Mouse (Mus musculus): ENCODE measurements around the gene Plin4.
A peak's percentile ranks its signal among the peaks of the same experiment; 100 is the strongest.
"Not testable (repeated sequence)": the region's sequence is repeated elsewhere in the genome, so short reads cannot be mapped to it uniquely, and the experiment has no call there.

Plin4 gene

DNA sequence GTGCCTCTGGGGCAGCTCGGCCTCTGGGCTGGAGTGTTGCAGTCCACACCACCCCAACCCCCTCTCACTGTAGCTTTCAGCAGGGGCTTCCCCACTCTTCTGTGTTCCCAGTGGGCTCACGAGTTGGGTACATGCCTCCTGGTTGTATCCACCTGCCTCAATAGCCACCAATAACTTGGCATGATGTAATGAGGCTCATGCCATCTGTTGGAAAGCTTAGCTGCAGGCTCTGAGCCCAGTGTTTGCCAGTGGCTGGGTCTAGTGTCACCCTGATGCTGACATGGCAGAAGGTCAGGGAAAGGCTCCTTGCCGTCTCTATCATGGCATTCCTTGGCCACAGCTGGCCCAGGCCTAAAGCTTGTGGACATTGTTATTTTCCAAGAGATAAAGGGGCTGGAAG lies 8.8 kb downstream of the Plin4 start:
- no peak for DNase-seq

DNA sequence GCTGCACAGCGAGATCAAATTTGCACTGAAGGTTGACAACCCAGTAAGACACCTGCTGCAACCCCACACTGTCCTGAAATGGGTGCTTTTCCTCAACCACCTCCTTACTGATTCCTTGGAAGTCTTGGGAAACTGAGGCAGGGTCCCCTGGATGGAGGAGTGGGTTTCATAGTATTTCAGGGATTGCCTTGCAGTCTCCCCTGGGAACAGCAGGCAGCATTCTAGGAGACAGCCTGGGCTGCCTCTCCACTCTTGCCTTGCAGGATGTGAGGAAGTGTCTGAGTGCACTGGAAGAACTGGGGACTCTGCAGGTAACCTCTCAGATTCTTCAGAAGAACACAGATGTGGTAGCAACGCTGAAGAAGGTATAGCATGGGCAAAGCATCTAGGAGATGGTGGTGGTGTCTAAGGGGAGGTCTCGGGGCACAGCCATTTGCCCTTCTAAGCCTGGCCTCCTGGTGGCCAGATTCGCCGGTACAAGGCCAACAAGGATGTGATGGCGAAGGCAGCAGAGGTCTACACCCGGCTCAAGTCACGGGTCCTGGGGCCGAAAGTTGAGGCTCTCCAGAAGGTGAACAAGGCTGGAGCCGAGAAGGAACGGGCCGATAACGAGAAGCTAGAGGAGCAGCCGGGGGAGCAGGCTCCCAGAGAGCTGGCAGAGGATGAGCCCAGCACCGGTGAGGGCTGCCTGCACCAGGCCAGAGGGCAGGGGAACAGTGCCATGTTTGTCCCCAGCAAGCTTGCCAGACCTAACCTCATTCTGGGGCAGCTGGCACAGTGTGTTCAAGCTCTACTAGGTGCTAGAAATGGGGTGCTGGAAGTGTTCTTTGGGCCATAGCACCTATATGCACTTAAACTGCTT lies 10.7 kb downstream of the Plin4 start:
- DNase-seq: no peak

DNA sequence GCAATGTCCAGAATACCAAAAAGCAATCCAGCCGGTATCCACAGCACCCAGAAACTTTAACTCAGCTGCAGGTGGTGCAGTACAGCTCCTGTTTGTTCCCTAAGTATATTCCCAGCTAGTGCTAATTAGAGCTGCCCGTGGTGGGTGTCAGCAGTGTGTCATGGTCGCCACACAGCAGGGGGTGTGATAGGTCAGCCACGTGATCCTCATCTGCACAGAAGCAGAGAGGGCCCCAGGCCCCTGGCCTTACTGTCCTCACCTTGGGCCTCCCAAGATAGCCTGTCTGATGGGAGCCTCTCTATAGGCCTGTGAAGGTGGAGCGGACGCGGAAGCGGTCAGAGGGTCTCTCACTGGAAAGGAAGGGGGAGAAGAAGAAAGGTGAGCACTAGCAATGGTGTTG lies 11.4 kb downstream of the Plin4 start:
- no peak for DNase-seq

DNA sequence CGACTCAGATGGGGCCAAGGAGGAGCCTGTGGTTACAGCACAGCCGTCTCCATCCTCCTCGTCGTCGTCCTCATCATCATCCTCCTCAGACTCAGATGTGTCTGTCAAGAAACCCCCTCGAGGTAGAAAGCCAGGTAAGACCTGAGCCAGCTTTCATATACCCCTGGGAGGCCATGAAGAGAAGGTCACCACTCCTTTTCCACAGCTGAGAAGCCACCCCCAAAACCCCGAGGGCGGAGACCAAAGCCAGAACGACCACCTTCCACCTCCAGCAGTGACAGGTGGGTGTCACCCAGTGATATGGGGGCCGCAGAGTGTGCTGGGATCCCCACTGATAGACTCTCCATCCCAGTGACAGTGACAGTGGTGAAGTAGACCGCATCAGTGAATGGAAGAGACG lies 12.7 kb downstream of the Plin4 start:
- DNase-seq: no peak

DNA sequence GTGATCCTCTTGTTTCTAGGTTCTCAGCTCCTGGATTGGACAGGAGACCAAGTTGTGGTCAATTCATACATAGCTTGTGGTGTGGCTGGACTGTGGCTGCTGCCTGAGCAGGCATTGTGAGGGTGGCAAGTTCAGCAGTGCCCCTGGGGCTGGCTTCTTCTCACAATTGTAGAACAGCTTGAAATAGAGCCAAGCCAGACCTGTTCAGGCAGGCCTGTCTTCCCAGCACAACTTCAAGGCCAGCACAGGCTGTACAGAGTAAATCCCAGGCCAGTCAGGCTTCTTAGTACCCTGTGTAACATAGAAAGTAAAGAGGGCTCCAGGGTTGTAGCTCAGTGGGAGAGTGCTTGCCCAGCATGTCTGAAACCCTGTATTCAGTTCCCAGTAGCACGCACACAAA lies 16.8 kb downstream of the Plin4 start:
- DNase-seq: no peak

DNA sequence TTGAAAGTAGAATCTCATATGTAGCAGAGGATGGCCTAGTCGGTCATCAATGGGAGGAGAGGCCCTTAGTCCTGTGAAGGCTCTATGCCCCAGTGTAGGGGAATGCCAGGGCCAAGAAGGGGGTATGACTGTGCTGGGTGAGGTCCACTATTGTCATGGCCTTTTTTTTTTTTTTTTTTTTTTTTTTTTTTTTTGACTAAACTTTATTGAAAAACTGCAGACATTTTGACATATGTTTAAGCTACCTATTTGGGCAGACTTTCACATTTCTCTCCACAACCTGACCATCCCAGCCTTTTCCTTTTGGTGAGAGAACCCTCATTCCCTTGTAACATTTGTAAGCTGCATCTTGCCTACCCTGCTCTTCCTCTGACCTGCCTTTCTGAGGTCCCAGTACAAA lies 17.3 kb downstream of the Plin4 start:
- DNase-seq: no peak

DNA sequence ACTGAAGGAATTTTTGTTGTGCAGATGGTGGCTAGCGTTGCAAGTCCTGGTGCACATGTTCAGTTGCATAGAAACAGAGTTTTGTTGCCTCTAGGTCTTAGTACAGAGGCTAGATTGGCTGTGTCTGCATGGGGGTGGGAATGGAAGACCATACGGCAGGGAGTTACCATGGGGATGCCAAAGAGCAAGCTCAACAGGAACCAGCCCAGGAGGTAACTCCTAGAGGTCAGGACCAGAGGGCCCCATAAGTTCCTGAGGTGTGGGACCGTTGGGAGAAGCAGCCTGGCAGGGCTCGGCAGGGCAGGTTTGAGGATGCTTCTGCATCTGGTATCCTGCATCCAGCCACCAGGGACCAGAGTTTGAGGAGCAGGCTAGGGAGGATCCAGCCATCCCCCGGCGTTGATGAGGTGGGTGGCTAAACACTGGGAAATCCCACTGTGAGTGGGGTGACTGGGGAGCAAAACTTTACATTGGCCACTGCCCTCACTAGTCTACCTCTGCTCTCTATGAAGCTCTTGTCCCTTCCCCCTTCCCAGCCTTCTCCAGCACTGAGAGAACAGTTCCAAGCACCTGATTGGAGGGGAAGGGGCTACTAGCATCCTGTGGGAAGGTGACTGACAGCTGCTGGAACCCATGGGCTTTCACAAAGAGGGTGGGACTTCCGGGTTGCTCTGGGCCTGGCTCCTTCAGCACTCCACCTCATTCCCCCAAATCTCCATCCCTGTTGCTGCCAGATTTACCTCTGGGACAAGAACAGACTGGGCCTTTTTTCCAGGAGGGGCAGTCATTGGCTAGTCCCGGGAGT lies 28.6 kb downstream of the Plin4 start:
- no peak for DNase-seq

DNA sequence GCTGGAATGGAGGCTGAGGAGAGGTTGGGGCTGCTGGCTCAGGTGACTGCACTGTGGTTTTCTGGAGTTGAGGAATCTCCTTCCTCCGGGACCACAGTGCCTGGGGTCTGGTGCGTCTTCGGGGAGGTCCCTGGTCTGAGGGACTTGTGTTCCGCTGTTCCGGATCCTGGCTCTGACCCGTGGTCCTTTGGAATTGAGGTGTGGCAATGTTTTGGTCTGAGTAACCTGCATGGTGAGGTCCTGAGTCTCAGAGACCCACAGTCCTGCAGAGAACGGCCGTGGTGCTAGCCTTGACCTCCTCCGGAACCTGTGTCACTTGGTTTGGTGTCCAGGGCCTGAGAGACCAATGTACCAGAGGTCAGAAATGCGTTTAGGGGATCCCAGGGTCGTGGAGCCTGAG lies 29.7 kb downstream of the Plin4 start:
- peak; percentile 51 for DNase-seq

DNA sequence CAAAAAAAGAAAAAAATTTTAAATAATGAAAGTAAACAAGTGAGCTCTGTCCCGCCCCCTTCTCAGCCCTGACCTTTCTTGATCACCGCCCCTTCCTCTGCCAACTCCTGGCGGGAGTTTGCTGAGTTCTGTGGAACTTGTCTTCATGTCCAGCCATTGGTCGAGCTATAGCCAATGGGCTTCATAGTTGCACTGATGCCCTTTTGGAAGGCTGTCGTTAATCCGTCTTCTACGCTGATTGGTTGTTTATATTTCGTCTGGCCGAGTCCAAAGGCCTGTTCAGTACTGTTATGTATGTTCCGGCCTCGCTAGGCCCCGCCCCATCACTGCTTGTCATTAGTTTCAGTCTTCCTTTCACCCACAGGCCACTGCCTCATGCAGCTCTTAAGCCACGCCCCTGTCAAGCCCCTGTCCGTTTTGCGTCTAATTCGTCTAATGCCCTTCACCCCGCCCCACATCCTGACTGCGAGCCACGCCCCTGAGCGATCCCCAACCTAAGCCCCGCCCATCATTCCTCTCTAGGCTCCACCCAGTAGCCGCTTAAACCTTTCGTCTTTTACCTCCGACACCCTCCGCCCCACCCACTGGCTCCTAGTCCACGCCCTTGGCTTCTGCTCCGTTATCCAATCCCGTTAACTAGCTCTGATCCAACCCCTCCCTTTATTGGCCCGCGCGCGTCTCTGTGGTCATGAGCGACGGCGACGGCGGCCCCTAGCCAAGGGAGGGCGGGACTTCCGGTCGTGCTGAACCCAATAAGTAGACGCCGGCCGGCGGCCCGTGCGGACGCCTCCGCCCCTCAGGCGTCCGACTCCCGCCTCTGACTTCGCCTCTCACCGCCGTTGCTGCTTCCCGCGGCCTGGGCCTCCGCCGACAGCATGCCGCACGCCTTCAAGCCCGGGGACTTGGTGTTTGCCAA lies 30.5 kb downstream of the Plin4 start, which contains the start of gene Hdgfl2:
Gene Hdgfl2 (plus strand): TSS at position 755 of the 916 bp plus-strand sequence.
- DNase-seq: peak; percentile 100

DNA sequence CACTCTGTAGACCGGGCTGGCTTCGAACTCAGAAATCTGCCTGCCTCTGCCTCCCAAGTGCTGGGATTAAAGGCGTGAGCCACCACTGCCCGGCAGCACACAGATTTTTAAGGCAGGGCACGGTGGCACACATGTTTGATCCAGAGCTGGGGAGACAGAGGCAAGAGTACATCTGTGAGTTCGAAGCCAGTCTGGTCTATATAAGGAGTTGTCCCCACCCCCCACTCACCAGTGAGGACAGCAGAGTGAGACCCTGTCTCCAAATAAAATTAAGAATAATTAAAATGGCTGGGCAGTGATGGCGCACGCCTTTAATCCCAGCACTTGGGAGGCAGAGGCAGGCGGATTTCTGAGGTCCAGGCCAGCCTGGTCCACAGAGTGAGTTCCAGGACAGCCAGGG lies 31.2 kb downstream of the Plin4 start:
- DNase-seq: peak; percentile 48

DNA sequence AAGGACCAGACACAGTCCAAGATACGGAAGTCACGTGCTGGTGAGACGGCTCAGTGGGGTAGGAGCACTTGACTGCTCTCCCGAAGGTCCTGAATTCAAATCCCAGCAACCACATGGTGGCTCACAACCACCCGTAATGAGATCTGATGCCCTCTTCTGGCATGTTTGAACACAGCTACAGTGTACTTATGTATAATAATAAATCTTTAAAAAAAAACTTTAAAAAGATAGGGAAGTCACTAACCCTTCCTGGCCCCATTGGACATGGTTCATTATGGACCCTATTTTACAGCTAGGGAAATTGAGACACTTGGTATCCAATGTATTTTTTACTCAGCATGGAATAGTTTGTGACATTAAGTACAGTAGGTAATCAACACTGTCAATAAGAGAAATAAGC lies 32.1 kb downstream of the Plin4 start:
- DNase-seq: no peak

DNA sequence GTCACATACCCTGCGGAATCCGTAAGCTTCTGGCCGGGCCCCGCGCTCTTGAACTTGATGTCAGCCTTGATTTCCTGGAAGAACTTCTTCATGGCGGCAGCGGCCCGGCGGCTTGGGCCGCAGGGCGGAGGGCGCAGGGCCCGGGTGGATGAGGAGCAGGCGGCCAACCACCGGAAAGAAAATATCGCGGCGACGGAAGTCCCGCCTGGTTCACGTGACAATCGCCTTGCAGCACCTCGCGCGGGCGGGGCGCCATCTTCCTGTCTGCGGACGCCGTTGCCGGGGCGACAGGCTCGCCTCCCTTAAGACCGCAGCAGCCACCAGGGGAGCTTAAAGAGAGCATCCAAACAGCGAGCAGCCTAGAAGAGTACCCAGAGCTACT lies 34.8 kb downstream of the Plin4 start, which contains the start of gene Ubxn6:
Gene Ubxn6 (minus strand): TSS at position 202 of the 382 bp plus-strand sequence.
- peak; percentile 94 for DNase-seq

DNA sequence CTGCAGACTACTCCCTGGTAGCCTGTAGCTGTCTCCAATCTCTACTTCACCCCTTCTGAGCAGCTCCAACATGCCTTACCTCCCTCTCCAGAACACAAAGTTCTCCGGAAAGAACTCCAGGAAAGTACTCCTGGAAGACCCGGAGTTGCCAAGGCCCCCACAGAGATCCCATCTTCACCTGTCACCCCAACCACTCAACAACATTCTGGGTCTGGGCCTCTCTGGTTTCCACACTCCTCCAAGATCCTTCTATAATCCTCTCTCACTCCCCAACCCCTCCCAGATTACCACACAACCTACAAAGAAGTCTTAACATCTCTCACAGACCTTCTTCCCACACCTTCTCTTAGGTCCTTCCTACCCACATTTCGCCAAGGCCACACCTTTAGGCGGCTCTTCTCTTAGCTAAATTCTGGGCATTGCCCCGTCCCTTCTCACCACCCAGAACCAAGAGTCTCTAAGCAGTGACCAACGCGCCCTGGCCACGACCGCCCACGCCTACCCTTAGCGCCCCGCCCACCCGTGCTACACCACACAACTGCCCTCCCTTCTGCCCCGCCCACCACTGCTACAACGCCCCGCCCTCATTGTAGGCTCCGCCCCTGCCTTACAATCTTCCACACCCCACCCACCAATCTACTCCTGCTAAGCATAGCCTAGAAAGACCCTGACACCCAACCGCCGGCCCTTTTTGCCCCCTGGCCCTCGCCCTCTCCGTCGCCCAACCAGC lies 35.3 kb downstream of the Plin4 start:
- DNase-seq: peak; percentile 74

DNA sequence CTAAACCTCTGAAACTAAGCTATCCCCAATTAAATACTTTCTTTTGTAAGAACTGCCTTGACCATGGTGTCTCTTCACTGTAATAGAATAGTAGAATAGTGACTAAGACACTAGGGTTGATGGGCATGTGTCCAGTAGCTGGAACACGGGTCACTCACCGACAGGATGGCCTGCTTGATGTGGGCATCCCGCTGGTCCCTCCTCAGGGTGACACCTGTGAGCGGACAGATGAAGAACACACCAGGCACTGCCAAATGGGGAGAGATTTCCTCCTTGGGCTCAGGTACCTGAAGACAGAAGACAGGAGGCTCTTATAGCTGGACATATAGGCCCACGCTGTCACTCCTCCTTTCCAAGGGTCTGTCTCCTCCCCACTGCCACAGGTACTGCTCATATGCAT lies 37.4 kb downstream of the Plin4 start:
- no peak for DNase-seq

DNA sequence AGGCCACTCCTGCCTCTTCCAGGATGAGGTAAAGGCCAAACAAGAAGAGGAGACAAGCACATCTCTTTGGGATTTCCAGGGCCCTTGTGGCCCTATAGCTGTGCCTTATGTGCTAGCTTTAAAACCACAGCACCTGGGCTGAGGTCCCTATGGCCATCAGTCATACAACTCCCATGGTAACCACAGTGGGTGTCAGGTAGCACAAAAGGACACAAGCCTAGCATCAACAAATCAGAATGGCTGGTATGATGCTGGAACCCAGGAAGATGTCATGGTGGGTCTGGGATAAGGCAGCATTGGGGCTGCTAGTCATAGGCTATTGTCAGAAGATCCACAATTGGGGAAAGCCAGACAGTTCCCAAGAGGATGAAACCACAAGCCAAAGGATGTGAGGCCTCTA lies 38.5 kb downstream of the Plin4 start:
- DNase-seq: no peak

DNA sequence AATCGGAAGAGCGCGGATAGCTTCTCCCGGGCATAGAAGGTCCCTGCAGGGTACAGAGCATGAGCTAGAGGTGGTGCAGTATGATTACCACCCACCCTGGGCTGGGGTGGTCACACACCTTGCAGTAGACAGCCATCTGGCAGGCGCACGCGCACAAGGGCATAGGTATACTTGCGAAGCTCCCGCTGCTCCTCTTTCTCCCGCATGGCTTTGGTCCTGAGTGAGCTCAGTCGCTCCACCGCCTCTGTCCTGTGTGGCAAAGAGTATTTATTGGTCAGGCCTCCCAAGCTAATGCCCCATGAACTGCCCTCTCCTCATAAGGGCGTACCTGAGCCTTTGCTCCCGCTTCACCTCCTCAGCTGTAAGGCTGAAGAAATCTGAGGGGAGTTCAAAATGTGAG lies 40.5 kb downstream of the Plin4 start:
- no peak for DNase-seq

DNA sequence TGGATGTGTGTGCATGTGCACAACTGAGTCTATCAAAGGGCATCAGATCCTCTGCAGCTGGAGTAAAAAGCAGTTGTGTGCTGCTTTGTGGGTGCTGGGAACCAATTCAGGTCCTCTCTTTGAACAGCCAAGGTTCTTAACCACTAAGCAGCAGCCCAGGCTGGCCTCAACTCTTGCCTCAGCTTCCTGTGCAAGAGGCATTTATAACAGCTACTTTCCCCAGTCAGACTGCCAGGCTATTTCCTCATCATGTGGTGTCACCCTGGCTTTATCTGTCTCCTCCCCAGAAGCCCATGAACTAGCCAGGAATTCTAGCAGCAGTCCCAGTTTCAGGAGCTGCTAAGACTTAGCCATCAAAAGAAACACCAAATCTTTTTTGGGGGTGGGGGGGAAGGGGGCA lies 43.2 kb downstream of the Plin4 start:
- DNase-seq: no peak

DNA sequence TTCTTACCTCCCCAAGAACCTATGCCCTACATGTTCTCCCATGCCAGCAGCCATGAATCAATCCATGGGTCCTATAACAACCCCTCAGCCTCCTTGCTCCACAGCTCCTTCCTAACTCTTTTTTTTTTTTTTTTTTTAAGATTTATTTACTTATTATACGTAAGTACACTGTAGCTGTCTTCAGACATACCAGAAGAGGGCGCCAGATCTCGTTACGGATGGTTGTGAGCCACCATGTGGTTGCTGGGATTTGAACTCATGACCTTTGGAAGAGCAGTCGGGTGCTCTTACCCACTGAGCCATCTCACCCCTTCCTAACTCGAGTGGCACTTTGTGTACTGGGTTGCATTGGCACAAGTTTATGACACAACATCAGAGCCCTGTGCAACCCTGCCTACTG lies 43.9 kb downstream of the Plin4 start:
- not testable (repeated sequence) for DNase-seq

DNA sequence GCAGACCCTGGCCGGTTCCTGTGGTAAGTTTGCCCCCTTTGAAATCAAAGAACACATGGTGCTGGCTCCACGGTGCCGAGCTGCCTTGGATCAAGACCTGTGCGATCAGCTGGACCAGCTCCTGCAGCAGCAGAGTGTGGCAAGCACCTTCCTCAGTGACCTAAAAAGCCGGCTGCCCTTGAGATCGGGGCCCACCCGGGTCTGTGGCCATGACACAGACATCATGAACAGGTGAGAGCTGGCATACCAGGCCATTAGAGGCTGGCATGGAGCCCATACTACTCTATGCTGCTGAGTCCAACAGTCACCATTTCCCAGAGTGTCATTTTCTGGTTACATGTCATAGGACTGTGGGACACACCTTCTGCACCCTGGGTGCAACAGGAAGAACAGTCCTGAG lies 47.5 kb downstream of the Plin4 start:
- DNase-seq: no peak

DNA sequence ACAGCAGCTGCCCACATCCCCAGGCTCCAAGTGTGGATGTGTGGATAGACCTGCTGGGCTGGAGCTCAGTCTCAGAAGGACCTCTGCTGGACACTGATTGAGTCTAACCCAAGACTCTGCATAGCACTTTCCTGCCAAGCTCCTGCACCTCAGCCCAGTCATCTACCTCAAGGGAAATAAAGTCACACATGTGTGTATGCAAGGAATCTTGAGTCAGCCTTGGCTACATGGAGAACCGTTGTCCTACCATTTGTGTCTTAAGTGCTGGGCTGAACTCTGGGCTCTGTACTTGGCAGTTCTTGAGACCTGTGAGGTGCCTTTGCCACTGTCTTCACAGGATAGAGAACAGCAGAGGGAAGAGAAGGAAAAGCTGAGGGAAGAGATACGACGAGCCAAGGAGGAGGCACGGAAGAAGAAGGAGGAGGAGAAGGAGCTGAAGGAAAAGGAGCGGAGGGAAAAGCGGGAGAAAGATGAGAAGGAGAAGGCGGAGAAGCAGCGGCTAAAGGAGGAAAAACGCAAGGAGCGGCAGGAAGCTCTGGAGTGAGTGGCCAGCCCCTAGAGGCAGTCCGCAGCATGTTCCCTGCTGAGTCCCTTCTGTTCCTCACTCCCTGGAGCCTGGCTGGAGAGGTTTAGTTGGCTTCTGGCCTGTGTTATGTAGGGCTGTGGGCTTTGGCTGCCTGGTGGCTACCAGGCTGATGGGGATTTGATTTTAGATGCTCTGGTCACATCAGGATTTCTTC lies 52.1 kb downstream of the Plin4 start:
- DNase-seq: peak; percentile 50

DNA sequence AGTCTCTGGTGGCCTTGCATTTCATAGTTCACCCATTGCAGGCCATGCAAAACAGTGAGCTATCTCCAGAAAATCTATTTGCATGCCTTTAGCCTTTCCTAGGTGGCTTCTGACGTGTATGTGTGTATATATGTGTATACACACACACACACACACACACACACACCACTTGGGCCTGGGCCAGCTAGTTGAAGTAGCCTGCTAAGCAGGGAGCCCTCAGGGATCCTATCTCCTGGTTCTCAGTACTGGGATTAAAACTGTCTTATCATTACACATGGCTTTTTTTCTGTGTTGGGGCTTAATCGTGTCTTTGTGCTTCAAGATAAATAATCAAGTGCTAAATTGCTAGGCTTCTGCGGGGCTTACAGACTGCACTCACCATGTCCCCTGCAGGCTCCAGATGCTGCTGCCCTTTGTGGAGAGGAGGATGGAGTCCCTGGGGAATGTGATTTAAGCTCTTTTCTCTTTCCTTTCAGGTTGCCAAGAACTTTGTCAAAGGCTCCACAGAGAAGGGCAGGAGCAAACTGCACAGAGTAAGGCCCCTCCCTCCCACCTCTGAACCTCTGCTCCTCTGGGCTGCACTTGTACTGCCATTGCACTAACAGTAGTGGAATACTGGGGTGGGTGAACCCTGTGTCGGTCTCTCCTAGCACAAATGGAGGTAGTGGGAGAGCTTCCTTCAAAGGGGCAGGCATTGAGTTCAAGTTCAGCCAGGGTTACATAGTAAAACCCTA lies 53.5 kb downstream of the Plin4 start:
- DNase-seq: no peak

All from cerebellum, adult 8-10 months (tissue).